Mouse (Mus musculus) cerebellum, adult 2 months (tissue): ENCODE measurements at regions not wholly inside any gene's neighbourhood (a gene's known extent, or its start where the extent isn't known, plus 50 kb on each side); places are given as distances from the start of the nearest gene placed in this dataset.

Experiments
- DNase-seq, 2 experiments: peaks; one replicate each; pipeline ENCODE4 v3.0.0; 2021
- H3K27ac ChIP-seq: fragments of 200-500 bp; 2 replicates; pipeline ENCODE4 v1.5.1; 2012; ENCODE audit warnings: low read length, control low read depth, inconsistent platforms; ENCODE audit not compliant: insufficient read depth
- H3K27me3 ChIP-seq: fragments of 200-500 bp; 2 replicates; pipeline ENCODE4 v1.6.1; 2012; ENCODE audit warnings: inconsistent platforms, mild to moderate bottlenecking, low read length, moderate library complexity; ENCODE audit not compliant: control insufficient read depth, insufficient read depth
- H3K4me1 ChIP-seq: fragments of 200-500 bp; 2 replicates; pipeline ENCODE4 v1.6.1; 2011; ENCODE audit warnings: low read length; ENCODE audit not compliant: control insufficient read depth, insufficient read depth
- H3K4me3 ChIP-seq: fragments of 200-500 bp; replicated peaks from 2 replicates; pipeline ENCODE3; 2011; ENCODE audit warnings: mild to moderate bottlenecking, low read depth, low read length, control low read depth; ENCODE audit not compliant: insufficient read depth
- CTCF ChIP-seq: fragments of 200-500 bp; IDR thresholded peaks from 2 replicates; pipeline ENCODE4 v1.5.1; 2011; ENCODE audit warnings: low read depth, mild to moderate bottlenecking, control low read depth, low read length, moderate library complexity, borderline replicate concordance; ENCODE audit not compliant: insufficient read depth
- POLR2A ChIP-seq: fragments of 200-500 bp; IDR thresholded peaks from 2 replicates; pipeline ENCODE4 v1.6.1; 2011; ENCODE audit warnings: low read length, control low read depth, borderline replicate concordance; ENCODE audit not compliant: insufficient read depth
- WGBS: fragments of 180-500 bp; shearing (Covaris S2); methylation state at CpG from one replicate; pipeline ENCODE4 v1.1.7; 2018; 5-methylcytosine and 5-hydroxymethylcytosine counted together

GRCm38 (mm10) chr6:52105031-52105593, 53.0 kb downstream of the Hoxa1 start:
- Histone ChIP-seq H3K4me3 (no peak overlapping the region), H3K4me1 (no peaks in the 10 kb centered on the region), H3K27ac (no peak overlapping the region), H3K27me3 (no peaks in the 10 kb centered on the region)
- DNase-seq = no peak
- no peak for TF ChIP-seq CTCF
- no peak for TF ChIP-seq POLR2A
- WGBS = 27% methylated on average over 13 of the region's 13 CpGs

- no peak overlapping the region for H3K27ac ChIP-seq
- no peak overlapping the region for H3K4me3 ChIP-seq
- TF ChIP-seq CTCF (no peak), POLR2A (no peak)
- DNase-seq = no peak
- no peaks in the 10 kb centered on the region for H3K4me1 ChIP-seq
- no peaks in the 10 kb centered on the region for H3K27me3 ChIP-seq
- 93% methylated on average over 11 of the region's 11 CpGs for WGBS
These were observed 54.0 kb downstream of the Hoxa1 start for GRCm38 (mm10) chr6:52104141-52104540.

- DNase-seq = no peak
- Histone ChIP-seq H3K4me1 (no peaks in the 10 kb centered on the region), H3K27me3 (no peaks in the 10 kb centered on the region), H3K4me3 (no peak overlapping the region), H3K27ac (no peak overlapping the region)
- no peak for TF ChIP-seq POLR2A
- TF ChIP-seq CTCF = no peak
- WGBS = 92% methylated on average over 7 of the region's 7 CpGs
These were observed 54.5 kb downstream of the Hoxa1 start for GRCm38 (mm10) chr6:52103661-52104060.

- 66% methylated on average over 8 of the region's 8 CpGs for WGBS
- TF ChIP-seq POLR2A (no peak), CTCF (no peak)
- no peak for DNase-seq
These were observed 55.4 kb downstream of the Hoxa1 start for GRCm38 (mm10) chr6:52102699-52103098.

GRCm38 (mm10) chr6:52102179-52102578, 55.9 kb downstream of the Hoxa1 start:
- no peak for TF ChIP-seq CTCF
- TF ChIP-seq POLR2A = no peak
- DNase-seq = no peak
- no peaks in the 10 kb centered on the region for H3K4me1 ChIP-seq
- no peaks in the 10 kb centered on the region for H3K27me3 ChIP-seq
- H3K4me3 ChIP-seq = no peak overlapping the region
- H3K27ac ChIP-seq = no peak overlapping the region
- WGBS = 50% methylated on average over 8 of the region's 8 CpGs

More at GRCm38 (mm10) chr6:52102699-52103098, 55.4 kb downstream of the Hoxa1 start:
- H3K27ac ChIP-seq = no peak overlapping the region
- H3K4me3 ChIP-seq = no peak overlapping the region
- no peaks in the 10 kb centered on the region for H3K27me3 ChIP-seq
- H3K4me1 ChIP-seq = no peaks in the 10 kb centered on the region

- Histone ChIP-seq H3K4me1 (no peaks in the 10 kb centered on the region), H3K27me3 (no peaks in the 10 kb centered on the region), H3K27ac (no peak overlapping the region), H3K4me3 (no peak overlapping the region)
- 84% methylated on average over 6 of the region's 6 CpGs for WGBS
- DNase-seq = no peak
- TF ChIP-seq CTCF = no peak
- TF ChIP-seq POLR2A = no peak
These were observed 56.9 kb downstream of the Hoxa1 start for GRCm38 (mm10) chr6:52101209-52101608.

GRCm38 (mm10) chr6:52098851-52099250, 59.3 kb downstream of the Hoxa1 start:
- no peak overlapping the region for H3K27ac ChIP-seq
- no peaks in the 10 kb centered on the region for H3K27me3 ChIP-seq
- TF ChIP-seq POLR2A (no peak), CTCF (no peak)
- H3K4me3 ChIP-seq = no peak overlapping the region
- DNase-seq = no peak
- WGBS = 90% methylated on average over 7 of the region's 7 CpGs
- no peaks in the 10 kb centered on the region for H3K4me1 ChIP-seq

GRCm38 (mm10) chr6:52095575-52095974, 62.5 kb downstream of the Hoxa1 start:
- Histone ChIP-seq H3K27me3 (no peaks in the 10 kb centered on the region), H3K4me3 (no peak overlapping the region), H3K27ac (no peak overlapping the region), H3K4me1 (no peaks in the 10 kb centered on the region)
- DNase-seq = no peak
- no peak for TF ChIP-seq POLR2A
- no peak for TF ChIP-seq CTCF
- WGBS = 95% methylated on average over 7 of the region's 7 CpGs
